Mouse (Mus musculus) kidney, adult 2 months (tissue): Measurements from ENCODE around the gene Npy.

ENCODE experiments used
- CTCF ChIP-seq: fragments of 200-500 bp; conservative IDR thresholded peaks from 2 replicates; pipeline ENCODE4 v1.5.1; 2011; ENCODE audit warnings: low read depth, mild to moderate bottlenecking, control low read depth, low read length, moderate library complexity, mixed read lengths; ENCODE audit not compliant: insufficient read depth, insufficient read length
- POLR2A ChIP-seq: fragments of 200-500 bp; IDR thresholded peaks from one replicate; pipeline ENCODE4 v1.6.1; 2011; ENCODE audit warnings: low read depth, low read length, control low read depth

DNA sequence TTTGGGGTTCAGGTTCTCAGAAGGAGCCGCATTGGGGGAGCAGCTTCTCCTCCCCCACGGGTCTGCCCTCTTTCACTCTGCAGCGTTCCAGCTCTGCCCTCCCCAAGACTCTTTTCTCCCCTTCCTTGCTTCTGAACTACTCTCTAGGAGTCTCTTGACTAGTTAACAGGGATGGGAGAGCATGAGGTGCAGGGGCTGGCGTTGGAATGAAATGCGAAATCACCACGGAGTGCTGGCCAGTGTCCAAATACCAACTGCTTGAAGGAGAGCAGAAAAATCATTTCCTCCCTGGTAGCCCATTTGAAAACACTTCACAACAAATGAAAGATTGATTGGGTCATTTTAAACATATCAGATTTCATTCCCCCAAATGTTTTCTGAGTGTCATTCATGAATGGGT is 53.3 kb downstream of the Npy start:
- TF ChIP-seq CTCF (no peak), POLR2A (no peak)
